Mouse (Mus musculus): ENCODE measurements around the gene Coq2. TPM values are rescaled to one million over a fixed set of nuclear protein-coding genes. Genes with fewer than 3 reads are reported as not detected.

Gene Coq2
- polyA plus RNA-seq, 1 experiment from 2014 or later = 55.8 TPM

- ATAC-seq (ENCODE audit: insufficient number of reproducible peaks, insufficient read depth, low FRiP score, low TSS enrichment, low read depth) = no peak
- no peaks in the 10 kb centered on the region for H3K9me3 ChIP-seq
- H3K27me3 ChIP-seq = no peaks in the 10 kb centered on the region
- no peak overlapping the region for H3K9ac ChIP-seq (replicated peaks)
- 88% methylated on average over 15 of the region's 15 CpGs for WGBS
- H3K4me2 ChIP-seq = no peak overlapping the region
- no peak overlapping the region for H3K4me3 ChIP-seq (replicated peaks)
- no peak overlapping the region for H3K27ac ChIP-seq
- no peaks in the 10 kb centered on the region for H3K36me3 ChIP-seq
- no peaks in the 10 kb centered on the region; the same call in 1 of the 2 replicates for H3K4me1 ChIP-seq (replicated peaks)
These were observed 55.2 kb downstream of the Coq2 start for GRCm38 (mm10) chr5:100619586-100620275.

GRCm38 (mm10) chr5:100613896-100614768 is 60.8 kb downstream of the Coq2 start:
- Histone ChIP-seq H3K4me1 (replicated peaks) (no peaks in the 10 kb centered on the region), H3K9ac (replicated peaks) (no peak overlapping the region), H3K27me3 (no peaks in the 10 kb centered on the region), H3K4me3 (replicated peaks) (no peak overlapping the region), H3K9me3 (no peaks in the 10 kb centered on the region), H3K4me2 (no peak overlapping the region), H3K36me3 (no peaks in the 10 kb centered on the region), H3K27ac (no peak overlapping the region)
- WGBS = 85% methylated on average over 17 of the region's 17 CpGs
- no peak for ATAC-seq (ENCODE audit: insufficient number of reproducible peaks, insufficient read depth, low FRiP score, low TSS enrichment, low read depth)

- no peak overlapping the region for H3K4me3 ChIP-seq (replicated peaks)
- WGBS = 90% methylated on average over 9 of the region's 9 CpGs
- H3K4me1 ChIP-seq (replicated peaks) = 0 out of 2 replicates have a peak, but pooled peaks cover 4% of the 10 kb centered on the region
- ATAC-seq (ENCODE audit: insufficient number of reproducible peaks, insufficient read depth, low FRiP score, low TSS enrichment, low read depth) = no peak
- no peaks in the 10 kb centered on the region for H3K36me3 ChIP-seq
- H3K9me3 ChIP-seq = no peaks in the 10 kb centered on the region
- no peak overlapping the region for H3K27ac ChIP-seq
- no peak overlapping the region for H3K9ac ChIP-seq (replicated peaks)
- no peak overlapping the region for H3K4me2 ChIP-seq
- H3K27me3 ChIP-seq = no peaks in the 10 kb centered on the region
These were observed 67.1 kb downstream of the Coq2 start for GRCm38 (mm10) chr5:100607868-100608267.

GRCm38 (mm10) chr5:100607090-100607762 is 67.7 kb downstream of the Coq2 start:
- 67% methylated on average over 4 of the region's 4 CpGs for WGBS
- no peak for ATAC-seq (ENCODE audit: insufficient number of reproducible peaks, insufficient read depth, low FRiP score, low TSS enrichment, low read depth)
- H3K27ac ChIP-seq = no peak overlapping the region

GRCm38 (mm10) chr5:100605828-100606229 is 69.1 kb downstream of the Coq2 start:
- 71% methylated on average over 9 of the region's 9 CpGs for WGBS
- no peak overlapping the region for H3K4me2 ChIP-seq
- no peak overlapping the region for H3K27ac ChIP-seq
- no peaks in the 10 kb centered on the region for H3K36me3 ChIP-seq
- no peaks in the 10 kb centered on the region for H3K9me3 ChIP-seq
- ATAC-seq (ENCODE audit: insufficient number of reproducible peaks, insufficient read depth, low FRiP score, low TSS enrichment, low read depth) = no peak
- H3K9ac ChIP-seq (replicated peaks) = no peak overlapping the region
- H3K27me3 ChIP-seq = no peaks in the 10 kb centered on the region
- H3K4me1 ChIP-seq (replicated peaks) = 0 out of 2 replicates have a peak, but pooled peaks cover 4% of the 10 kb centered on the region
- H3K4me3 ChIP-seq (replicated peaks) = no peak overlapping the region

More at GRCm38 (mm10) chr5:100607090-100607762, 67.7 kb downstream of the Coq2 start:
- Histone ChIP-seq H3K27me3 (no peaks in the 10 kb centered on the region), H3K9me3 (no peaks in the 10 kb centered on the region), H3K4me3 (replicated peaks) (no peak overlapping the region), H3K4me2 (no peak overlapping the region), H3K9ac (replicated peaks) (no peak overlapping the region), H3K36me3 (no peaks in the 10 kb centered on the region), H3K4me1 (replicated peaks) (0 out of 2 replicates have a peak, but pooled peaks cover 4% of the 10 kb centered on the region)

Other genes with a start within 250 kb of the Coq2 start
- gene Lin54, start 174.5 kb downstream of the Coq2 start, polyA plus RNA-seq (2016; fragmentation: Nextera tagmentation; extraction: Ambion mirVana) = 14.6 and 16.6 TPM in 2 replicates
- 221 and 224 TPM in 2 replicates for gene Cops4, start 156.8 kb downstream of the Coq2 start, polyA plus RNA-seq (2016; fragmentation: Nextera tagmentation; extraction: Ambion mirVana)
- gene Plac8, start 102.9 kb downstream of the Coq2 start, polyA plus RNA-seq (2016; fragmentation: Nextera tagmentation; extraction: Ambion mirVana) = 2.6 and 3.8 TPM in 2 replicates
- 3.7 and 4.3 TPM in 2 replicates for gene Hpse, start 44.6 kb upstream of the Coq2 start, polyA plus RNA-seq (2016; fragmentation: Nextera tagmentation; extraction: Ambion mirVana)
- 25.6 and 26.6 TPM in 2 replicates for gene Helq, start 123.5 kb upstream of the Coq2 start, polyA plus RNA-seq (2016; fragmentation: Nextera tagmentation; extraction: Ambion mirVana)
- gene Mrps18c, start 123.5 kb upstream of the Coq2 start, polyA plus RNA-seq (2016; fragmentation: Nextera tagmentation; extraction: Ambion mirVana) = 187 and 204 TPM in 2 replicates
- 36.4 and 39.2 TPM in 2 replicates for gene Abraxas1, start 145.8 kb upstream of the Coq2 start, polyA plus RNA-seq (2016; fragmentation: Nextera tagmentation; extraction: Ambion mirVana)
- 0.89 and 1.2 TPM in 2 replicates for gene Gpat3, start 170.6 kb upstream of the Coq2 start, polyA plus RNA-seq (2016; fragmentation: Nextera tagmentation; extraction: Ambion mirVana)

Data from limb, embryonic 12.5 days (tissue).